Comparison of ENCODE assay signal across 7 mouse cellular contexts in genomic region chr6:3265477-3265876, GRCm38 (mm10).
A peak's percentile ranks its signal among the peaks of the same experiment; 100 is the strongest.
DNase-seq lines count a peak whose midpoint lies in the region; ATAC-seq and TF ChIP-seq lines count a peak whose summit lies in the region.
"Not testable (repeated sequence)": the region's sequence is repeated elsewhere in the genome, so short reads cannot be mapped to it uniquely, and the experiment has no call there.

No protein-coding gene starts in this region.

- not testable (repeated sequence) for H3K36me3 ChIP-seq in intestine, embryonic 16.5 days (ENCODE audit: control insufficient read depth, insufficient read depth, low read length); liver, adult 2 months (ENCODE audit: control insufficient read depth, insufficient read depth, low read length); liver, embryonic 13.5 days; liver, embryonic 16.5 days (ENCODE audit: control insufficient read depth, insufficient read depth); lung, embryonic 15.5 days; stomach, postnatal 0 days (ENCODE audit: control insufficient read depth, insufficient read depth, low read length)

- TF ChIP-seq EP300 in stomach, postnatal 0 days (optimal IDR thresholded peaks at IDR 0.05): not testable (repeated sequence)

- H3K27ac ChIP-seq in intestine, embryonic 16.5 days (ENCODE audit: low read length); liver, adult 2 months (replicated peaks; ENCODE audit: insufficient read depth, low read depth, low read length); liver, embryonic 13.5 days; liver, embryonic 16.5 days (ENCODE audit: low read length); lung, embryonic 15.5 days; stomach, postnatal 0 days (replicated peaks): not testable (repeated sequence)

- H3K9ac ChIP-seq in intestine, embryonic 16.5 days (ENCODE audit: low read depth, low read length); liver, adult 2 months (ENCODE audit: low read depth, low read length); liver, embryonic 13.5 days; liver, embryonic 16.5 days (ENCODE audit: low read depth, low read length); lung, embryonic 15.5 days; stomach, postnatal 0 days (ENCODE audit: low read length): not testable (repeated sequence)

- 38% methylated on average over 1 of the region's 1 CpGs for WGBS in intestine, embryonic 16.5 days
- 14% methylated on average over 1 of the region's 1 CpGs for WGBS in liver, adult 2 months
- WGBS in liver, embryonic 13.5 days (ENCODE audit: insufficient replicate concordance): 44% methylated on average over 1 of the region's 1 CpGs
- 24% methylated on average over 1 of the region's 1 CpGs for WGBS in liver, embryonic 16.5 days (ENCODE audit: insufficient replicate concordance)
- WGBS in lung, embryonic 15.5 days: 23% methylated on average over 1 of the region's 1 CpGs
- WGBS in stomach, postnatal 0 days: 32% methylated on average over 1 of the region's 1 CpGs

- H3K4me2 ChIP-seq in intestine, embryonic 16.5 days (ENCODE audit: low read depth, low read length); liver, embryonic 13.5 days; liver, embryonic 16.5 days (ENCODE audit: low read depth, low read length); lung, embryonic 15.5 days; stomach, postnatal 0 days (replicated peaks; ENCODE audit: low read depth): not testable (repeated sequence)

- not testable (repeated sequence) for TF ChIP-seq CTCF in liver, adult 2 months (IDR thresholded peaks at IDR 0.05; ENCODE audit: low read depth, low read length); stomach, postnatal 0 days (IDR thresholded peaks at IDR 0.05; ENCODE audit: low read depth)

- not testable (repeated sequence) for TF ChIP-seq POLR2A in liver, adult 2 months (IDR thresholded peaks at IDR 0.05; ENCODE audit: extremely low read depth, insufficient read depth, low read length)

- H3K4me3 ChIP-seq in intestine, embryonic 16.5 days (ENCODE audit: low read length); liver, adult 2 months (ENCODE audit: insufficient read depth, low read depth, low read length); liver, embryonic 13.5 days (replicated peaks); liver, embryonic 16.5 days (ENCODE audit: low read depth, low read length); lung, embryonic 15.5 days; stomach, postnatal 0 days (ENCODE audit: low read depth, low read length): not testable (repeated sequence)

- ATAC-seq in intestine, embryonic 16.5 days: peak; percentile 56; the same call in 1 of the 2 replicates
- peak; percentile 64 for ATAC-seq in liver, embryonic 13.5 days (ENCODE audit: low read depth)
- ATAC-seq in liver, embryonic 16.5 days (ENCODE audit: low read depth): peak; percentile 89
- peak; percentile 69; the same call in 1 of the 2 replicates for ATAC-seq in lung, embryonic 15.5 days (ENCODE audit: borderline replicate concordance, extremely low read depth, low FRiP score, low TSS enrichment)
- 0 out of 2 replicates have a peak, but pooled peaks have one; percentile 20 for ATAC-seq in megakaryocyte progenitor cell, adult 5-6 weeks (replicated peaks; ENCODE audit: poor library complexity)
- peak; percentile 60; the same call in 1 of the 2 replicates for ATAC-seq in stomach, postnatal 0 days (ENCODE audit: low FRiP score, low TSS enrichment)

- not testable (repeated sequence) for H3K9me3 ChIP-seq in intestine, embryonic 16.5 days (ENCODE audit: control insufficient read depth, low read length); liver, embryonic 13.5 days (replicated peaks); liver, embryonic 16.5 days (replicated peaks; ENCODE audit: control insufficient read depth, low read length); lung, embryonic 15.5 days; stomach, postnatal 0 days (ENCODE audit: control insufficient read depth, low read length)

- not testable (repeated sequence) for H3K4me1 ChIP-seq in intestine, embryonic 16.5 days (ENCODE audit: control insufficient read depth, insufficient read depth, low read length); liver, adult 2 months (ENCODE audit: control insufficient read depth, insufficient read depth, low read length); liver, embryonic 13.5 days (replicated peaks); liver, embryonic 16.5 days (ENCODE audit: control insufficient read depth, low read depth, low read length); lung, embryonic 15.5 days; stomach, postnatal 0 days (replicated peaks; ENCODE audit: control insufficient read depth, insufficient read depth)

- H3K27me3 ChIP-seq in intestine, embryonic 16.5 days (replicated peaks; ENCODE audit: control insufficient read depth, insufficient read depth, low read length); liver, adult 2 months (ENCODE audit: control insufficient read depth, insufficient read depth, low read length); liver, embryonic 13.5 days; liver, embryonic 16.5 days (ENCODE audit: control insufficient read depth, insufficient read depth, low read depth, low read length); lung, embryonic 15.5 days; stomach, postnatal 0 days (ENCODE audit: control insufficient read depth, insufficient read depth, low read length): not testable (repeated sequence)

- not testable (repeated sequence) for H3K79me2 ChIP-seq in liver, adult 2 months (ENCODE audit: control insufficient read depth, insufficient read depth, low read length)

- DNase-seq in liver, adult 2 months (ENCODE audit: extremely low read depth, low read depth, low spot score): peak; percentile 4
- not testable (repeated sequence) for DNase-seq in liver, embryonic 13.5 days; stomach, postnatal 0 days (ENCODE audit: low spot score)

Comparison
In these comparisons a context has a peak if more than half of its experiments do, and no peak if none do; other contexts are left out.
1. ATAC-seq: peak in every context shown above with its lines; median percentile 89 in liver, embryonic 16.5 days; 69 in lung, embryonic 15.5 days; 64 in liver, embryonic 13.5 days; 60 in stomach, postnatal 0 days; 56 in intestine, embryonic 16.5 days; 20 in megakaryocyte progenitor cell, adult 5-6 weeks.